24 mouse cellular contexts compared by ENCODE assay signal in genomic region chr10:120561821-120562220, GRCm38 (mm10).
DNase-seq lines count a peak whose midpoint lies in the region; ATAC-seq and TF ChIP-seq lines count a peak whose summit lies in the region.
"Had no signal": no experiment of that assay in that cellular context is flagged by ENCODE, and none has a peak within 500 bp of the region (broad histone marks: within the 10 kb centered on the region; RNA-seq: fewer than 3 reads in every experiment).

No protein-coding gene starts in this region.

- no peaks in the 10 kb centered on the region for H3K79me2 ChIP-seq in liver, adult 2 months (ENCODE audit: control insufficient read depth, insufficient read depth, low read length)

- 81% methylated on average over 5 of the region's 5 CpGs for WGBS in kidney, adult 2 months
- 96% methylated on average over 5 of the region's 5 CpGs for WGBS in kidney, embryonic 16.5 days
- 93% methylated on average over 5 of the region's 5 CpGs for WGBS in liver, adult 2 months
- 90% methylated on average over 5 of the region's 5 CpGs for WGBS in liver, embryonic 11.5 days

- peak; percentile 35 for DNase-seq in heart, adult 11 months
- DNase-seq in heart, postnatal 4 days: no peak
- peak; percentile 75 for DNase-seq in kidney, adult 2 months
- peak; percentile 48 for DNase-seq in liver, adult 2 months (ENCODE audit: extremely low read depth, low read depth, low spot score)
- no peak for DNase-seq in liver, embryonic 11.5 days (ENCODE audit: low spot score)
- DNase-seq in yolk sac, embryonic 10.5 days (ENCODE audit: low spot score): no peak
- DNase-seq: adrenal gland, adult 8-10 months; adrenal gland, postnatal 25 days; cerebellum, adult 11-12 months; cerebellum, adult 8-10 months; cerebellum, postnatal 10 days; forebrain, postnatal 0 days; gastrocnemius, adult 2 months; gastrocnemius, postnatal 14 days; heart, adult 18-20 months; heart, postnatal 10 days; heart, postnatal 36 days had no signal

- TF ChIP-seq POLR2A in kidney, adult 2 months (IDR thresholded peaks at IDR 0.05; ENCODE audit: low read depth, low read length): no peak
- no peak for TF ChIP-seq POLR2A in liver, adult 2 months (IDR thresholded peaks at IDR 0.05; ENCODE audit: extremely low read depth, insufficient read depth, low read length)

- no peak overlapping the region for H3K4me3 ChIP-seq in kidney, adult 2 months (ENCODE audit: insufficient read depth, low read depth, low read length)
- H3K4me3 ChIP-seq in kidney, embryonic 16.5 days (ENCODE audit: low read length): no peak overlapping the region
- H3K4me3 ChIP-seq in liver, adult 2 months (ENCODE audit: insufficient read depth, low read depth, low read length): no peak overlapping the region
- H3K4me3 ChIP-seq in liver, embryonic 11.5 days (ENCODE audit: low read depth, low read length): no peak overlapping the region
- H3K4me3 ChIP-seq: forebrain, embryonic 10.5 days; forebrain, embryonic 13.5 days; gastrocnemius, adult 2 months; heart, embryonic 12.5 days; heart, embryonic 15.5 days had no signal

- ATAC-seq in kidney, embryonic 16.5 days (ENCODE audit: low FRiP score, low TSS enrichment): no peak
- ATAC-seq in liver, embryonic 11.5 days (replicated peaks; ENCODE audit: low FRiP score): no peak
- ATAC-seq: activated CD4-positive, CD25-positive, alpha-beta regulatory T cell, adult 4 months; forebrain, embryonic 13.5 days; forebrain, postnatal 0 days had no signal

- H3K4me2 ChIP-seq in kidney, embryonic 16.5 days (replicated peaks; ENCODE audit: low read depth, low read length): no peak overlapping the region
- H3K4me2 ChIP-seq in liver, embryonic 11.5 days: no peak overlapping the region
- H3K4me2 ChIP-seq: forebrain, embryonic 13.5 days; heart, embryonic 12.5 days; heart, embryonic 15.5 days; hindbrain, embryonic 14.5 days had no signal

- no peak overlapping the region for H3K27ac ChIP-seq in kidney, adult 2 months (ENCODE audit: insufficient read depth, low read depth, low read length)
- H3K27ac ChIP-seq in kidney, embryonic 16.5 days (ENCODE audit: low read length): no peak overlapping the region
- no peak overlapping the region for H3K27ac ChIP-seq in liver, adult 2 months (replicated peaks; ENCODE audit: insufficient read depth, low read depth, low read length)
- no peak overlapping the region for H3K27ac ChIP-seq in liver, embryonic 11.5 days (ENCODE audit: low read depth, low read length)
- H3K27ac ChIP-seq: forebrain, embryonic 10.5 days; forebrain, embryonic 13.5 days; gastrocnemius, adult 2 months; heart, embryonic 15.5 days; hindbrain, embryonic 14.5 days had no signal

- no peak for TF ChIP-seq CTCF in kidney, adult 2 months (conservative IDR thresholded peaks at IDR 0.05; ENCODE audit: insufficient read depth, insufficient read length, low read depth, low read length)
- no peak for TF ChIP-seq CTCF in liver, adult 2 months (IDR thresholded peaks at IDR 0.05; ENCODE audit: low read depth, low read length)

- no peak overlapping the region for H3K9ac ChIP-seq in kidney, embryonic 16.5 days (replicated peaks; ENCODE audit: low read length)
- H3K9ac ChIP-seq in liver, adult 2 months (ENCODE audit: low read depth, low read length): no peak overlapping the region
- H3K9ac ChIP-seq in liver, embryonic 11.5 days (ENCODE audit: low read depth, low read length): no peak overlapping the region
- H3K9ac ChIP-seq: forebrain, embryonic 13.5 days; forebrain, postnatal 0 days; heart, embryonic 12.5 days; heart, embryonic 15.5 days; hindbrain, embryonic 14.5 days had no signal

- H3K27me3 ChIP-seq in kidney, adult 2 months (replicated peaks; ENCODE audit: control insufficient read depth, insufficient read depth, low read length): no peaks in the 10 kb centered on the region
- H3K27me3 ChIP-seq in kidney, embryonic 16.5 days (ENCODE audit: insufficient read depth, low read length): no peaks in the 10 kb centered on the region
- no peaks in the 10 kb centered on the region for H3K27me3 ChIP-seq in liver, adult 2 months (ENCODE audit: control insufficient read depth, insufficient read depth, low read length)
- H3K27me3 ChIP-seq in liver, embryonic 11.5 days (replicated peaks; ENCODE audit: control insufficient read depth, insufficient read depth, low read length): no peaks in the 10 kb centered on the region
- H3K27me3 ChIP-seq: heart, embryonic 12.5 days; heart, embryonic 15.5 days had no signal

- H3K4me1 ChIP-seq in kidney, adult 2 months (ENCODE audit: control insufficient read depth, insufficient read depth, low read length): no peaks in the 10 kb centered on the region
- peaks cover 18% of the 10 kb centered on the region for H3K4me1 ChIP-seq in kidney, embryonic 16.5 days (ENCODE audit: insufficient read depth, low read length)
- no peaks in the 10 kb centered on the region for H3K4me1 ChIP-seq in liver, adult 2 months (ENCODE audit: control insufficient read depth, insufficient read depth, low read length)
- peaks cover 4% of the 10 kb centered on the region; the same call in 1 of the 2 replicates for H3K4me1 ChIP-seq in liver, embryonic 11.5 days (replicated peaks; ENCODE audit: control insufficient read depth, insufficient read depth, low read length)

- no peaks in the 10 kb centered on the region for H3K36me3 ChIP-seq in kidney, adult 2 months (ENCODE audit: control insufficient read depth, insufficient read depth, low read length)
- H3K36me3 ChIP-seq in kidney, embryonic 16.5 days (ENCODE audit: insufficient read depth, low read length): no peaks in the 10 kb centered on the region
- H3K36me3 ChIP-seq in liver, adult 2 months (ENCODE audit: control insufficient read depth, insufficient read depth, low read length): no peaks in the 10 kb centered on the region
- no peaks in the 10 kb centered on the region for H3K36me3 ChIP-seq in liver, embryonic 11.5 days (ENCODE audit: control insufficient read depth, insufficient read depth, low read length)
- H3K36me3 ChIP-seq: forebrain, embryonic 10.5 days; heart, embryonic 12.5 days; heart, embryonic 15.5 days had no signal

- peaks cover 6% of the 10 kb centered on the region; the same call in 1 of the 2 replicates for H3K9me3 ChIP-seq in kidney, embryonic 16.5 days (ENCODE audit: low read length)
- no peaks in the 10 kb centered on the region for H3K9me3 ChIP-seq in liver, embryonic 11.5 days (ENCODE audit: control insufficient read depth, low read length)
- H3K9me3 ChIP-seq: heart, embryonic 15.5 days had no signal

Comparison
In these comparisons a context has a peak if more than half of its experiments do, and no peak if none do; other contexts are left out.
1. DNase-seq: peak in heart, adult 11 months (single experiment), kidney, adult 2 months (single experiment) and liver, adult 2 months (single experiment); none in heart, postnatal 4 days (single experiment), liver, embryonic 11.5 days (single experiment) and yolk sac, embryonic 10.5 days (single experiment).